Mouse (Mus musculus) bone marrow, adult 2 months (tissue): ENCODE results near the gene Nt5c2.

Experiments used
- CTCF ChIP-seq: fragments of 200-500 bp; IDR thresholded peaks from 2 replicates; pipeline ENCODE4 v1.5.1; 2011; ENCODE audit warnings: low read length, control low read depth; ENCODE audit not compliant: control insufficient read depth, insufficient read depth
- POLR2A ChIP-seq: fragments of 200-500 bp; IDR thresholded peaks from 2 replicates; pipeline ENCODE4 v1.6.1; 2011; ENCODE audit warnings: low read depth, mild to moderate bottlenecking, control low read depth, low read length, borderline replicate concordance; ENCODE audit not compliant: control insufficient read depth

GRCm38 (mm10) chr19:46966330-46966729, 48.6 kb downstream of the Nt5c2 start:
- no peak for TF ChIP-seq CTCF
- no peak for TF ChIP-seq POLR2A
